Mouse (Mus musculus) hindbrain, postnatal 0 days (tissue): ENCODE measurements at regions not wholly inside any gene's neighbourhood (a gene's known extent, or its start where the extent isn't known, plus 50 kb on each side); places are given as distances from the start of the nearest gene placed in this dataset.

Experiments used
- ATAC-seq: fragments of 200-750 bp; cut with Nextera tagmentation; 2 replicates; pipeline ENCODE4 v1.8.0; 2017; ENCODE audit warnings: mild to moderate bottlenecking, moderate TSS enrichment, moderate library complexity
- DNase-seq: peaks from one replicate; pipeline ENCODE4 v3.0.0-alpha.2; 2015; ENCODE audit warnings: low spot score
- H3K27ac ChIP-seq: fragments of 300-500 bp; sonication (generic); 2 replicates; pipeline ENCODE4 v1.5.1; 2014; ENCODE audit warnings: mild to moderate bottlenecking
- H3K27me3 ChIP-seq: fragments of 300-500 bp; sonication (generic); 2 replicates; pipeline ENCODE4 v1.6.1; 2014; ENCODE audit warnings: low read length, mixed read lengths; ENCODE audit not compliant: insufficient read depth
- H3K36me3 ChIP-seq: fragments of 300-500 bp; sonication (generic); 2 replicates; pipeline ENCODE4 v1.6.1; 2014; ENCODE audit warnings: low read length, mixed read lengths; ENCODE audit not compliant: insufficient read depth
- H3K4me1 ChIP-seq: fragments of 300-500 bp; sonication (generic); 2 replicates; pipeline ENCODE4 v1.6.1; 2014; ENCODE audit warnings: antibody characterized with exemption, low read length, mixed read lengths; ENCODE audit not compliant: insufficient read depth
- H3K4me2 ChIP-seq: fragments of 300-500 bp; sonication (generic); 2 replicates; pipeline ENCODE4 v1.6.1; 2014; ENCODE audit warnings: low read depth, mild to moderate bottlenecking, low read length, moderate library complexity, mixed read lengths
- H3K4me3 ChIP-seq: fragments of 300-500 bp; sonication (generic); 2 replicates; pipeline ENCODE4 v1.5.1; 2014; ENCODE audit warnings: low read length
- H3K9ac ChIP-seq: fragments of 300-500 bp; sonication (generic); replicated peaks from 2 replicates; pipeline ENCODE4 v1.6.1; 2014; ENCODE audit warnings: mild to moderate bottlenecking, low read length, moderate library complexity, mixed read lengths
- H3K9me3 ChIP-seq: fragments of 300-500 bp; sonication (generic); 2 replicates; pipeline ENCODE4 v1.6.1; 2016; ENCODE audit warnings: low read length, mixed read lengths
- CTCF ChIP-seq: IDR thresholded peaks from 2 replicates; pipeline ENCODE4 v1.5.1; 2016; ENCODE audit warnings: antibody characterized with exemption, control low read depth, low read depth
- WGBS: fragments of 180-500 bp; shearing (Covaris S2); extraction: QIAGEN DNeasy Blood & Tissue Kit; methylation state at CpG from one replicate; pipeline ENCODE4 v1.1.7; 2014; 5-methylcytosine and 5-hydroxymethylcytosine counted together

GRCm38 (mm10) chr1:133482891-133483290, 58.7 kb upstream of the Sox13 start:
- no peak for DNase-seq
- Histone ChIP-seq H3K27ac (no peak overlapping the region), H3K27me3 (no peaks in the 10 kb centered on the region), H3K9me3 (no peaks in the 10 kb centered on the region), H3K4me2 (no peak overlapping the region), H3K4me3 (no peak overlapping the region), H3K4me1 (no peaks in the 10 kb centered on the region), H3K36me3 (no peaks in the 10 kb centered on the region), H3K9ac (no peak overlapping the region)
- no peak for ATAC-seq
- no peak for TF ChIP-seq CTCF
- WGBS, result 36% methylated on average over 5 of the region's 5 CpGs

DNA sequence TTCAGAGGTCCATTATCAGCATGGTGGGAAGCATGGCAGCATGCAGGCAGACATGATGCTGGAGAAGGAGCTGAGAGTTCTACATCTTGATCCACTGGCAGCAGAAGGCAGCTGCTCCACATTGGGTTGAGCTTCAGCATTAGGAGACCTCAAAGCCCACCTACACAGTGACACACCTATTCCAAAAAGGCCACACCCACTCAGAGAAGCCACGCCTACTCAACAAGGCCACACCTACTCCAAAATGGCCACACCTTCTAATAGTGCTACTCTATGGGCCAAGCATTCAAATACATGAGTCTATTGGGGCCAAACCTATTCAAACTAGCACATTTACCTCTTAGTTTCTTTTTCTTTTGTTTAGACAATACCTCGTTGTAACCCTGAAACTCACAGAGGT, 50.4 kb upstream of the Sox13 start:
- Histone ChIP-seq H3K4me3 (no peak overlapping the region), H3K27ac (no peak overlapping the region), H3K27me3 (no peaks in the 10 kb centered on the region), H3K4me1 (no peaks in the 10 kb centered on the region), H3K4me2 (no peak overlapping the region), H3K9ac (no peak overlapping the region), H3K9me3 (no peaks in the 10 kb centered on the region), H3K36me3 (no peaks in the 10 kb centered on the region)
- no peak for DNase-seq
- no peak for ATAC-seq
- TF ChIP-seq CTCF, result no peak
- 78% methylated on average over 2 of the region's 2 CpGs for WGBS
